Mouse (Mus musculus): ENCODE data around the gene Acap2. TPM values are rescaled to one million over a fixed set of nuclear protein-coding genes. Genes with fewer than 3 reads are reported as not detected.

Gene Acap2
- polyA plus RNA-seq, 1 experiment, result 6.2 TPM

- Histone ChIP-seq H3K79me2 (ENCODE audit: control insufficient read depth, insufficient read depth) (peaks cover 99% of the 10 kb centered on the region), H3K4me3 (ENCODE audit: insufficient read depth, poor library complexity, severe bottlenecking) (no peak overlapping the region), H3K36me3 (ENCODE audit: control insufficient read depth, insufficient read depth) (no peaks in the 10 kb centered on the region), H3ac (ENCODE audit: control insufficient read depth, insufficient read length, low read depth) (no peak overlapping the region), H3K27me3 (ENCODE audit: control insufficient read depth, insufficient read depth, insufficient read length) (no peaks in the 10 kb centered on the region), H3K79me3 (ENCODE audit: low read depth) (peaks cover 52% of the 10 kb centered on the region)
- TF ChIP-seq CEBPB (IDR thresholded peaks at IDR 0.05; ENCODE audit: low read depth) (no peak), CTCF (IDR thresholded peaks at IDR 0.05; ENCODE audit: control insufficient read depth, insufficient read depth, insufficient read length) (no peak), USF1 (IDR thresholded peaks at IDR 0.05; ENCODE audit: low read depth) (no peak), MYOD1 (IDR thresholded peaks at IDR 0.05; ENCODE audit: control insufficient read depth, insufficient read length, low read depth) (no peak), MAX (IDR thresholded peaks at IDR 0.05) (no peak), MYOG (IDR thresholded peaks at IDR 0.05; ENCODE audit: control insufficient read depth, extremely low read depth, insufficient read length) (no peak), FOSL1 (IDR thresholded peaks at IDR 0.05; ENCODE audit: insufficient read depth, low read length, poor library complexity, severe bottlenecking) (no peak)
These were observed 26.0 kb downstream of the Acap2 start for GRCm38 (mm10) chr16:31174880-31175638.

- no peak for TF ChIP-seq MAX (IDR thresholded peaks at IDR 0.05)
- no peak for TF ChIP-seq CEBPB (IDR thresholded peaks at IDR 0.05; ENCODE audit: low read depth)
- no peak for TF ChIP-seq USF1 (IDR thresholded peaks at IDR 0.05; ENCODE audit: low read depth)
- no peak for TF ChIP-seq CTCF (IDR thresholded peaks at IDR 0.05; ENCODE audit: control insufficient read depth, insufficient read depth, insufficient read length)
- TF ChIP-seq MYOD1 (IDR thresholded peaks at IDR 0.05; ENCODE audit: control insufficient read depth, insufficient read length, low read depth), result no peak
- TF ChIP-seq FOSL1 (IDR thresholded peaks at IDR 0.05; ENCODE audit: insufficient read depth, low read length, poor library complexity, severe bottlenecking), result no peak
- TF ChIP-seq MYOG (IDR thresholded peaks at IDR 0.05; ENCODE audit: control insufficient read depth, extremely low read depth, insufficient read length), result no peak
- Histone ChIP-seq H3K79me3 (ENCODE audit: low read depth) (peaks cover 56% of the 10 kb centered on the region), H3K4me3 (ENCODE audit: insufficient read depth, poor library complexity, severe bottlenecking) (no peak overlapping the region), H3K27me3 (ENCODE audit: control insufficient read depth, insufficient read depth, insufficient read length) (no peaks in the 10 kb centered on the region), H3K79me2 (ENCODE audit: control insufficient read depth, insufficient read depth) (peaks cover 99% of the 10 kb centered on the region), H3ac (ENCODE audit: control insufficient read depth, insufficient read length, low read depth) (no peak overlapping the region), H3K36me3 (ENCODE audit: control insufficient read depth, insufficient read depth) (no peaks in the 10 kb centered on the region)
These were observed 28.8 kb downstream of the Acap2 start for GRCm38 (mm10) chr16:31172229-31172628.

GRCm38 (mm10) chr16:31171418-31171817 lies 29.6 kb downstream of the Acap2 start:
- TF ChIP-seq USF1 (IDR thresholded peaks at IDR 0.05; ENCODE audit: low read depth) (no peak), CTCF (IDR thresholded peaks at IDR 0.05; ENCODE audit: control insufficient read depth, insufficient read depth, insufficient read length) (no peak), CEBPB (IDR thresholded peaks at IDR 0.05; ENCODE audit: low read depth) (no peak), MAX (IDR thresholded peaks at IDR 0.05) (no peak), MYOD1 (IDR thresholded peaks at IDR 0.05; ENCODE audit: control insufficient read depth, insufficient read length, low read depth) (no peak), MYOG (IDR thresholded peaks at IDR 0.05; ENCODE audit: control insufficient read depth, extremely low read depth, insufficient read length) (no peak), FOSL1 (IDR thresholded peaks at IDR 0.05; ENCODE audit: insufficient read depth, low read length, poor library complexity, severe bottlenecking) (no peak)
- H3ac ChIP-seq (ENCODE audit: control insufficient read depth, insufficient read length, low read depth), result no peak overlapping the region
- no peaks in the 10 kb centered on the region for H3K27me3 ChIP-seq (ENCODE audit: control insufficient read depth, insufficient read depth, insufficient read length)
- no peaks in the 10 kb centered on the region for H3K36me3 ChIP-seq (ENCODE audit: control insufficient read depth, insufficient read depth)
- H3K79me3 ChIP-seq (ENCODE audit: low read depth), result peaks cover 57% of the 10 kb centered on the region
- H3K4me3 ChIP-seq (ENCODE audit: insufficient read depth, poor library complexity, severe bottlenecking), result no peak overlapping the region
- peaks cover 97% of the 10 kb centered on the region for H3K79me2 ChIP-seq (ENCODE audit: control insufficient read depth, insufficient read depth)

GRCm38 (mm10) chr16:31170297-31170696 lies 30.7 kb downstream of the Acap2 start:
- Histone ChIP-seq H3K79me2 (ENCODE audit: control insufficient read depth, insufficient read depth) (peaks cover 96% of the 10 kb centered on the region), H3K27me3 (ENCODE audit: control insufficient read depth, insufficient read depth, insufficient read length) (no peaks in the 10 kb centered on the region), H3K4me3 (ENCODE audit: insufficient read depth, poor library complexity, severe bottlenecking) (no peak overlapping the region), H3K36me3 (ENCODE audit: control insufficient read depth, insufficient read depth) (no peaks in the 10 kb centered on the region), H3ac (ENCODE audit: control insufficient read depth, insufficient read length, low read depth) (no peak overlapping the region), H3K79me3 (ENCODE audit: low read depth) (peaks cover 59% of the 10 kb centered on the region)
- TF ChIP-seq MYOD1 (IDR thresholded peaks at IDR 0.05; ENCODE audit: control insufficient read depth, insufficient read length, low read depth), result no peak
- no peak for TF ChIP-seq USF1 (IDR thresholded peaks at IDR 0.05; ENCODE audit: low read depth)
- no peak for TF ChIP-seq FOSL1 (IDR thresholded peaks at IDR 0.05; ENCODE audit: insufficient read depth, low read length, poor library complexity, severe bottlenecking)
- no peak for TF ChIP-seq CEBPB (IDR thresholded peaks at IDR 0.05; ENCODE audit: low read depth)
- TF ChIP-seq MAX (IDR thresholded peaks at IDR 0.05), result no peak

GRCm38 (mm10) chr16:31169596-31169995 lies 31.4 kb downstream of the Acap2 start:
- H3K36me3 ChIP-seq (ENCODE audit: control insufficient read depth, insufficient read depth), result no peaks in the 10 kb centered on the region
- peaks cover 96% of the 10 kb centered on the region for H3K79me2 ChIP-seq (ENCODE audit: control insufficient read depth, insufficient read depth)
- peaks cover 60% of the 10 kb centered on the region for H3K79me3 ChIP-seq (ENCODE audit: low read depth)
- H3ac ChIP-seq (ENCODE audit: control insufficient read depth, insufficient read length, low read depth), result no peak overlapping the region
- TF ChIP-seq MYOD1 (IDR thresholded peaks at IDR 0.05; ENCODE audit: control insufficient read depth, insufficient read length, low read depth), result no peak
- no peak for TF ChIP-seq CTCF (IDR thresholded peaks at IDR 0.05; ENCODE audit: control insufficient read depth, insufficient read depth, insufficient read length)
- no peak for TF ChIP-seq MAX (IDR thresholded peaks at IDR 0.05)
- no peak for TF ChIP-seq FOSL1 (IDR thresholded peaks at IDR 0.05; ENCODE audit: insufficient read depth, low read length, poor library complexity, severe bottlenecking)
- no peak for TF ChIP-seq USF1 (IDR thresholded peaks at IDR 0.05; ENCODE audit: low read depth)
- no peak for TF ChIP-seq CEBPB (IDR thresholded peaks at IDR 0.05; ENCODE audit: low read depth)
- no peak for TF ChIP-seq MYOG (IDR thresholded peaks at IDR 0.05; ENCODE audit: control insufficient read depth, extremely low read depth, insufficient read length)
- no peak overlapping the region for H3K4me3 ChIP-seq (ENCODE audit: insufficient read depth, poor library complexity, severe bottlenecking)
- no peaks in the 10 kb centered on the region for H3K27me3 ChIP-seq (ENCODE audit: control insufficient read depth, insufficient read depth, insufficient read length)

All from C2C12 (cell line).